Mouse (Mus musculus) liver, postnatal 0 days (tissue): ENCODE data around the gene Rapgefl1. TPM values are rescaled to one million over a fixed set of nuclear protein-coding genes. Genes with fewer than 3 reads are reported as not detected.

Experiments
- ATAC-seq: fragments of 200-750 bp; cut with Nextera tagmentation; 2 replicates; pipeline ENCODE4 v1.8.0; 2017; ENCODE audit warnings: mild to moderate bottlenecking, moderate library complexity
- DNase-seq: peaks from one replicate; pipeline ENCODE4 v3.0.0-alpha.2; 2016
- H3K27ac ChIP-seq: fragments of 300-500 bp; sonication (generic); 2 replicates; pipeline ENCODE4 v1.5.1; 2014; ENCODE audit warnings: antibody characterized with exemption, moderate library complexity, mild to moderate bottlenecking, low read depth
- H3K27me3 ChIP-seq: fragments of 300-500 bp; sonication (generic); 2 replicates; pipeline ENCODE4 v1.6.1; 2014; ENCODE audit warnings: low read length, control low read depth, mixed read lengths; ENCODE audit not compliant: insufficient read depth
- H3K36me3 ChIP-seq: fragments of 300-500 bp; sonication (generic); replicated peaks from 2 replicates; pipeline ENCODE4 v1.6.1; 2014; ENCODE audit warnings: mild to moderate bottlenecking, control low read depth, low read length, moderate library complexity, mixed read lengths; ENCODE audit not compliant: insufficient read depth
- H3K4me1 ChIP-seq: fragments of 300-500 bp; sonication (generic); 2 replicates; pipeline ENCODE4 v1.6.1; 2014; ENCODE audit warnings: antibody characterized with exemption, mild to moderate bottlenecking, control low read depth; ENCODE audit not compliant: insufficient read depth
- H3K4me2 ChIP-seq: fragments of 300-500 bp; sonication (generic); 2 replicates; pipeline ENCODE4 v1.6.1; 2014; ENCODE audit warnings: low read depth, mild to moderate bottlenecking, low read length, moderate library complexity, mixed read lengths
- H3K4me3 ChIP-seq: fragments of 300-500 bp; sonication (generic); 2 replicates; pipeline ENCODE4 v1.5.1; 2014; ENCODE audit warnings: low read depth, low read length
- H3K9ac ChIP-seq: fragments of 300-500 bp; sonication (generic); replicated peaks from 2 replicates; pipeline ENCODE4 v1.6.1; 2014; ENCODE audit warnings: mild to moderate bottlenecking, moderate library complexity
- H3K9me3 ChIP-seq: fragments of 300-500 bp; sonication (generic); 2 replicates; pipeline ENCODE4 v1.6.1; 2016; ENCODE audit warnings: mild to moderate bottlenecking, control low read depth, low read length, mixed read lengths
- CTCF ChIP-seq: sonication (generic); IDR thresholded peaks from 2 replicates; pipeline ENCODE4 v1.5.1; 2016; ENCODE audit warnings: antibody characterized with exemption, low read depth
- EP300 ChIP-seq: IDR thresholded peaks from 2 replicates; pipeline ENCODE4 v1.6.1; 2016; ENCODE audit warnings: antibody characterized with exemption, low read depth, mild to moderate bottlenecking
- WGBS: fragments of 180-500 bp; shearing (Covaris S2); extraction: QIAGEN DNeasy Blood & Tissue Kit; methylation state at CpG from one replicate; pipeline ENCODE4 v1.1.7; 2014; ENCODE audit not compliant: insufficient replicate concordance; 5-methylcytosine and 5-hydroxymethylcytosine counted together
- polyA plus RNA-seq: library from polyadenylated mRNA; unstranded; fragments of >200 nt; fragmentation: Nextera tagmentation; extraction: Ambion mirVana; gene quantifications from 2 replicates; pipeline ENCODE4 v1.2.1, GENCODE M21; 2015

Gene Rapgefl1
- 0.11 and 0.21 TPM in 2 replicates for polyA plus RNA-seq

DNA sequence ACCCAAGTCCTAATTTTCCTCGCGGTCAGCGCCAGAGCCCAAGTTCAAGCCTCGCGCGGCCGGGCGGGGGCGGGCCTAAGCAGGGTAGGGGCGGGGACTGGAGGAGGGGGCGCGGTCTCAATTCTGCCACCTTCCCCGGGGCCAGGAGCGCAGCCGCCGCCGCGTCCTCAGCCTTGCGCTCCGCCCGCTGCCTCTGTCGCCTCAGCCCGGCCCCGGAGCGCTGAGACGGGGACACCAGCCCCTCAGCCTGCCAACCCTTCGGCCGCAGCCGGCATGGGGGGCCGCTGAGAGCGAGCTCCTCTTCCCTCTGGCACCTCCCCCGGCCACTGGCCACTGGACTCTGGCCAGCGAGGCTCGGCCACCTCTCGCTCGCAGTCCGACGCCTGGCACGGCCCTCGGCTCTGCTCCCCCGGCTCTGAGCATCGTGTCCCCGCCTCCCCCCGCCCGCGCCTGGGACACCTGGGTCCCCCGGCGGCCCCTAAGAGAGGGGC, at the start of gene Rapgefl1:
Gene Rapgefl1, plus strand, starts transcription at position 135 of the 491 bp plus-strand sequence.
- Histone ChIP-seq H3K27me3 (peaks cover 19% of the 10 kb centered on the region), H3K4me2 (peak within 1 kb of the TSS; percentile 85), H3K27ac (no peak within 1 kb of the TSS), H3K36me3 (peaks cover 23% of the 10 kb centered on the region), H3K4me3 (peak within 1 kb of the TSS; percentile 57), H3K9ac (peak within 1 kb of the TSS; percentile 68), H3K9me3 (no peaks in the 10 kb centered on the region), H3K4me1 (peaks cover 12% of the 10 kb centered on the region)
- under 1% methylated on average over 37 of the region's 48 CpGs for WGBS
- DNase-seq (peak; percentile 90), ATAC-seq (peak; percentile 92)
- TF ChIP-seq EP300 (no peak), CTCF (no peak)

DNA sequence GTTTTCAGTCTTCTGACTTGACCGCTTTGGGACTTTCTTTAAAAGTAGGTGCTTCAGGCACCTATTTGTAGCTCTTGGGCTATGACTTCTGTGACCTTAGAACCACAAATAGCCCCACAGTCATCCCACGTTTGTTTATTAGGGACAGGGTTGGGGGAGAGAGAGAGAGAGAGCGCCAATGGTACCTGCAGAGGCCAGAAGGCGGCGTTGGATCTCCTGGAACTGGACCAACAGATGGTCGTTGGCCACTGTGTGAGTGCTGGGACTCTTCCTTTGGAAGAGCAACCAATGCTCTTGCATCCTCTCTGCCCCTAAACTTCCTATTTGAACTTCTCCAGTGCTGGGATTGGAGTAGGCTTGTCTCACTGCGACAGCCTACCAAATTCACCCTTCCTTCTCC, 49.4 kb upstream of the Rapgefl1 start:
- ATAC-seq (no peak), DNase-seq (no peak)
- Histone ChIP-seq H3K4me2 (no peak overlapping the region; the same call in 1 of the 2 replicates), H3K9me3 (no peaks in the 10 kb centered on the region), H3K36me3 (no peaks in the 10 kb centered on the region), H3K9ac (no peak overlapping the region), H3K4me3 (no peak overlapping the region), H3K27me3 (no peaks in the 10 kb centered on the region), H3K27ac (peak overlapping the region; percentile 91; the same call in 1 of the 2 replicates), H3K4me1 (peaks cover 54% of the 10 kb centered on the region)
- TF ChIP-seq CTCF, result no peak
- no peak for TF ChIP-seq EP300
- 32% methylated on average over 7 of the region's 7 CpGs for WGBS

DNA sequence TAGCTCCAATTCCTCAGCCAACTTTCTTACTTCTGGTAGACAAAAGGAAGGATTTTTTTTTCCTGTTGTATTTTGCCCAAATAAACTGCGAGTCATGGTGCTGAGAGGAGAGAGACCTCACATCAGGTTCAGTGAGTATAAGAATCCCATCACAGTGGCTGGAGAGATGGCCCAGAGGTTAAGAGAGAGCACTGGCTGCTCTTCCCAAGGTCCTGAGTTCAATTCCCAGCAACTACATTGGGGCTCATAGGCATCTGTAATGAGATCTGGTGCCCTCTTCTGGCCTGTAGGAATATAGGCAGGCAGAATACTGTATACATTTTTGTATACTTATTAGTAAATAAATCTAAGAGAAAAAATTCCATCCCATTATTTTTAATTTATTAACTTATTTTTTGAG, 48.9 kb upstream of the Rapgefl1 start:
- DNase-seq, result no peak
- no peaks in the 10 kb centered on the region for H3K27me3 ChIP-seq
- peaks cover 50% of the 10 kb centered on the region for H3K4me1 ChIP-seq
- TF ChIP-seq EP300, result no peak
- peak; percentile 67 for TF ChIP-seq CTCF
- H3K27ac ChIP-seq, result no peak overlapping the region
- WGBS, result 88% methylated on average over 1 of the region's 1 CpGs
- H3K9me3 ChIP-seq, result no peaks in the 10 kb centered on the region
- no peak overlapping the region for H3K4me2 ChIP-seq
- no peaks in the 10 kb centered on the region for H3K36me3 ChIP-seq
- no peak overlapping the region for H3K4me3 ChIP-seq
- no peak for ATAC-seq
- no peak overlapping the region for H3K9ac ChIP-seq

GRCm38 (mm10) chr11:98788139-98788538, 48.4 kb upstream of the Rapgefl1 start:
- H3K4me3 ChIP-seq, result no peak overlapping the region
- no peak for DNase-seq
- H3K9me3 ChIP-seq, result no peaks in the 10 kb centered on the region
- TF ChIP-seq CTCF (no peak), EP300 (no peak)
- WGBS, result 91% methylated on average over 5 of the region's 5 CpGs
- no peaks in the 10 kb centered on the region for H3K27me3 ChIP-seq
- H3K4me1 ChIP-seq, result peaks cover 46% of the 10 kb centered on the region
- H3K9ac ChIP-seq, result peak overlapping the region; percentile 53; the same call in 1 of the 2 replicates
- H3K4me2 ChIP-seq, result peak overlapping the region; percentile 93
- no peaks in the 10 kb centered on the region for H3K36me3 ChIP-seq
- no peak for ATAC-seq
- H3K27ac ChIP-seq, result peak overlapping the region; percentile 87

- Histone ChIP-seq H3K4me3 (peak overlapping the region; percentile 56), H3K27ac (peak overlapping the region; percentile 87), H3K27me3 (no peaks in the 10 kb centered on the region), H3K9ac (peak overlapping the region; percentile 59; the same call in 1 of the 2 replicates), H3K4me2 (peak overlapping the region; percentile 93), H3K36me3 (no peaks in the 10 kb centered on the region), H3K9me3 (no peaks in the 10 kb centered on the region), H3K4me1 (peaks cover 45% of the 10 kb centered on the region)
- peak; percentile 76 for ATAC-seq
- WGBS, result 7% methylated on average over 18 of the region's 18 CpGs
- TF ChIP-seq CTCF, result peak; percentile 88
- no peak; the same call in 1 of the 2 replicates for TF ChIP-seq EP300
- peak; percentile 85 for DNase-seq
Measured at GRCm38 (mm10) chr11:98788550-98789218, 47.9 kb upstream of the Rapgefl1 start.

- H3K9ac ChIP-seq, result peak overlapping the region; percentile 59
- no peaks in the 10 kb centered on the region for H3K9me3 ChIP-seq
- 1% methylated on average over 25 of the region's 25 CpGs for WGBS
- H3K4me2 ChIP-seq, result peak overlapping the region; percentile 93
- TF ChIP-seq CTCF, result no peak
- no peak for TF ChIP-seq EP300
- H3K4me3 ChIP-seq, result peak overlapping the region; percentile 56
- peaks cover 45% of the 10 kb centered on the region for H3K4me1 ChIP-seq
- DNase-seq, result no peak
- no peaks in the 10 kb centered on the region for H3K36me3 ChIP-seq
- ATAC-seq, result peak; percentile 24
- H3K27me3 ChIP-seq, result no peaks in the 10 kb centered on the region
- peak overlapping the region; percentile 87 for H3K27ac ChIP-seq
Measured at GRCm38 (mm10) chr11:98789219-98789807, 47.3 kb upstream of the Rapgefl1 start.
